Mouse (Mus musculus): ENCODE data around the gene Gm49342.
"Not testable (repeated sequence)": the region's sequence is repeated elsewhere in the genome, so short reads cannot be mapped to it uniquely, and the experiment has no call there.

Gm49342 gene

DNA sequence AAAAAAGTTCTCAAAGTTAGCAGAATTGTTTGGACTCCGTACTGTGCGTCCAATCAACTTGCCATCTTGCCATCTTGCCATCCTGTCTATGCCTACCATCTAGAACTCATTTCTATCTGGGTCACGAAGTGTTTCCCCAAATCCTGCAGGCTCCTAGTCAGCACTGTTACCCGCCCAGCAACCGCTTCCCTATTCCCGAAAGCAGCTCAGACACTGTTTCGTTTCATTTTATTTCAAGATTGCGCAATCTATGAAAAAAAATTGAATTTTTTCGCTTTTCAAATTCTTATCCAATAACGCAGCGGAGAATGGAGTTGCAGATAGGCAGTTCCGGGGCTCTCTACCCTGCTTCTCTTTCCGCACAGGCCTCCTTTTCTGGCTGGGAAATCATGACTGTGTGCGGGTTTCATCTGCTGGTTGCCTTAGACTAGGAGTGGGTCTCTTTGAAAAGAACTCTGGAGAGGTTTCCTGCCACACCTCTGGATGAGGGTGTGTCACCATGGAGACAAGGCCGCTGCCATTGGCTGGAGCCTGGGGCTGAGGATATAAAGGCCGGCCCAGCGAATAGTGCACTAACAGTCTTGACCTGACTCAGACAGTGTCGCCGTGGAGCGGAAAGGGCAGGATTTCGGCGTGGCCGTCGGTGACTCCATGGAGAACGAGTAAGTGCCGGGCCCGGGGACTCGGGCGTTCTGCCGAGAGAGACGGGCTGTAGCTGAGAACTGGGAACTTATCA lies at the start of gene Gm49342:
TSS of gene Gm49342 (plus strand) at position 586 of the 736 bp plus-strand sequence.
- peak; percentile 87 for DNase-seq

DNA sequence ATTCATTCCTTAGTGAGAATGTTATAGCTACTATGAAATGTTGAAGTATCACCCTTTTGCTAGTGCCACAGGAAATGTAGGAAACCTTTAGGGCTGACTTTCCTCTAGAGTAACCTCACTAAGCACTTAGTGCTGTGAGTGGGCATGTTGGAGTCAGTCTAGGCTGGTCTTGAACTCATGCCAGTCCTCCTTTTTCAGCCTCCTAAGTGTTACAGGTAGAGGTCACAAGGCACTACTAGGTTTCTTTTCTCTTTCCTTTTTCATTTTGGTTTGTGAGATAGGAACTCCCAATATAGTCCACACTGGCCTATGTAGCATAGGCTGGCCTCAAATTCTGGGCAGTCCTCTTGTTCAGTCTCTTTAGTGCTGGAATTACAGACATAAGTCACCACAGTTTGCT lies 48.9 kb upstream of the Gm49342 start:
- DNase-seq, result no peak

DNA sequence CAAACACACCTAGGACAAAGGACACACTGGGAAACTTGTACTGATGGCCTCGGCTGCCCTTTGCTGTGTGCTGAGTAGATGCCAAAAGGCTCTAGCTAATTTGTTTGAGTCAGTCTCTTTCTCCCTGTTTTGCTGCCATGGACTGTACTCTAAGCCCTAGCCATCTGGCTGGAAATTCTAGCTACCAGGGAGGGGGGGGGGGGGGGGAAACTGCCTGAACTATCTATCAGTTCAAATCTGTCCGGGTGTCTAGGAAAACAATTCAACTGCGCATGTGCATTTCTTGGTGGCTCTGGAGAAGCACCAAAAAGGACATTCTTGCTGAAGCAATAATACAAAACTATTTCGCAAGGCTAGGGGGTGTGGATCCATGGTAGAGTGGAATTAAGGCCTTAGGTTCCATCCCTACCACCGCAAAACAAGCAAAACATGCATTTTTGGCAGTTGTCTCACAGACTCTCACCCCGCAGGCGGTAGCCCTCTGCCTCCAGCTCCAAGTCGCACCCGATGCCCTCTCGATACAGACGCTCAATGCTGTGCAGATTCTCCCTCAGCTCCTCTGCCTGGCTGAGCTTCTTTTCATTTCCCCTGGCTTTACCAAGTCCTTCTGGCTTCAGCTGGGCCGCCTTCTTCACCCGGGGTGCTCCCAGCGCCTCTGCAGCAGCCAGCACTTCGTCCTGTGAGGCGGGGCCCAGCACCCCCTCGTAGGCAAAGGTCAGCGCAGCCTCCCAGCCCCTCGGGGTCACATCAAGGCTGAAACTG lies 48.2 kb upstream of the Gm49342 start:
- DNase-seq, result no peak

DNA sequence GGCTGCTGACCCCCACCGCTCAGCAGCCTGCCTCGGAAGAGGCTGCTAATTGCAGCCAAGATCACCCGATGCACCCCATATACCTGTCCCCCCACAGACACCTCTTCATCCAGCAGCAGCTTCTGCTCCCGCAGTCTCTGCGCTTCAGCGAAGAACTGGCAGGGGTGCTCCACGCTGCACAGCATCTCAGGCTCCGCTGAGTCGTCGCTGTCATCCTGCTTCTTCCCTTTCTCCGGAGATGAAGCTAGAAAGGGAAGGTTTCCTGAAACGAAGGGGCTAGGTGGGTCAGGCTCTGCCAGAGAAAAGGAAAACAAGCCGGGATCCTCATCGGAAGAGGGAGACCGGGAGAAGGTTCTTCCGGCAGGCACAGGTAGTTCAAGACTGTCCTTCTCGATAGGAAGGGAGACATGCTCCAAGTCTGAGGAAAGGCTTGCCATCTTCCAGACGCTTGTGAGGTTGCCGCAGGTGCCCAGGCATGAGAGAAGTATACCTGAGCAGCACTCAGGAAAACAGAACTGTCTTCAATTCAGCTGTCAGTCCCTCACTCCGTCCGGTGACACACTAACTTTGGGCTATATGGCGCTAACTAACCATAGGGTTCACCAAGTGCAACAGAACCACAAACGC lies 47.5 kb upstream of the Gm49342 start:
- DNase-seq, result no peak

DNA sequence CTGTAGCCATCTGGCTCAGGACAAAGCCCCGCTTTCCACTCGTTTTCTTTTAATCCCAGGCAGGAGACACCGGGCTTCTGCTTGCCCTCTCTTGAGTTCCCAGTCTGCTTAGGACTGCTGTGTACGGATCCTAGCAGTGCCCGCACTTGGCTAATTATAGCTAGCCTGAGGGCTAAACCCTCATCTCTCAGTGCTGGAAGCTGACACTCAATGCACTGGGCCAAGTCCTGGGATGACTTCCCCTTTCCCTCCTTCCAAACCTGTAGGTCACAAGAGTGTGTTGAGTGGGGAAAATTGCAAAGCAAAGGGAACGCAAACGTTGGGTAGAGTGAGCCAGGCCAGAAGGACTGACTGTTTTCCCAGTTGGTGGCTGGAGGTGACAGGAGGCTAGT lies 46.9 kb upstream of the Gm49342 start, which contains the start of gene Klhl33:
TSS of gene Klhl33 (minus strand) at position 134 of the 392 bp plus-strand sequence.
- no peak for DNase-seq

DNA sequence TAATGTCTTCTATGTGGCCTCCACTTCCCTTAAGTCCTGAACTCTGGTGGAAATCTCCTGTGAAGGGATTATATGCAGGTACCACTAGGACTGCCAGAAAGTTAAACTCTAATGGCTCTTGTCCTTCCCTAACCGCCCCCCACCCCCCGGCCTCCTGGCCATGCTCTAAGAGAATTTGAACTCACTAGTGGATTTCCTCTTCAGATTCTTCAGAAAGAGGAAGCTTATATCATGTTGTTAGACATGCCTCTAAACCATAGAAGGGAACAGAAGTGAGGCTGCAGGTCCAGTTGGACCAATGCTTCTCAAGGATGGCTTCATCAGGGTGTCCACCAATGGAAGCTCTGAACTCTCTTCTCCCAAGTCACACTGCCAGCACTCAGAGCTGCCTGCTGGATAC lies 46.3 kb upstream of the Gm49342 start:
- not testable (repeated sequence) for DNase-seq

DNA sequence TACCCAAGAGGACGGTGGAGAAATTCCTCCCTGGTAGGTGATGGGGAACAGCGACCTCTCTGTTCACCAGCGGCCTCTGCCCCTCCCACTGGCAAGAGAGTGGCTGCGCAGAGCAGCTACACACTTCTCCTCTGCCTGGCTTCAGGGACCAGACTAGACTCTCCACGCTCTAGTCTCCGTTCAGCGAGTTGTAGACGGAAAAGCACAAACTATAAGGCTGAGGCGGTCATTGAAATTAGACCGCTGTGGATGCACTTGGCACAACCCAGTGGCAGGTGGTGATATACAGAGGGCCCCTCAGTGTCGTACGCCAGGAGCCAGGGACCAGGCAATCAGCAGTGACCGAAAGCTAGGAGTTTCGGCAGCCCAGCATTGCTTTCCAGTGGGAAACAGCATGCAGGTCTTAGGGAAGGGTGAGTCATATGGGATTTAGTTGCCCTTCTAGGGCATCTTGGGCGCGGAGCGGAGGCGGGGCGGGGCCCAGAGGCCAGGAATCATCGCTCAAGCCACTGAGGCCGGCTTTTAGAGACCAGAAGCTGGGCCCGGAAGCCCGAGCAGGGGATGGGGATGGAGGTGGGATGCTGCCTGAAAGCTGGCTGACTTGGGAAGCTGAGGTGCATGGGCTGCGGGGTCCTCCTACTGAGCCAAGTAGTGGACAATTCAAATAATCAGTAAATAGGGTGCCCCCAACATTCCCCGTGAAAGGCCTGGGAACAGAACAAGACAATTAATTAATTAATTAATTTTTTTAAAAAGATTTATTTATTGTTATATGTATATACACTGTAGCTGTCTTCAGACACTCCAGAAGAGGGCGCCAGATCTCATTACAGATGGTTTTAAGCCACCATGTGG lies 40.1 kb upstream of the Gm49342 start:
- DNase-seq, result no peak

DNA sequence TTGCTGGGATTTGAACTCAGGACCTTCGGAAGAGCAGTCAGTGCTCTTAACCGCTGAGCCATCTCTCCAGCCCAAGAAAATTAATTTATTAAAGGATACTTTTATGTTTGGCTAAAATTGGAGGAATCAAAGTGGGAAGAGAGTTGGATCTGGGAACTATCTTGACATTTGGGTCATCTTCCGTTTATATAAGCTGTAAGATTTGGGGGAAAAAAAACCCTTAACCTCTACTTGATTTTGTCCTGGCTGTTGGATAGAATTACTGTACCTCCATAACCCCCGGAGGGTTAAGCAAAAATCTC lies 39.5 kb upstream of the Gm49342 start:
- DNase-seq, result no peak

DNA sequence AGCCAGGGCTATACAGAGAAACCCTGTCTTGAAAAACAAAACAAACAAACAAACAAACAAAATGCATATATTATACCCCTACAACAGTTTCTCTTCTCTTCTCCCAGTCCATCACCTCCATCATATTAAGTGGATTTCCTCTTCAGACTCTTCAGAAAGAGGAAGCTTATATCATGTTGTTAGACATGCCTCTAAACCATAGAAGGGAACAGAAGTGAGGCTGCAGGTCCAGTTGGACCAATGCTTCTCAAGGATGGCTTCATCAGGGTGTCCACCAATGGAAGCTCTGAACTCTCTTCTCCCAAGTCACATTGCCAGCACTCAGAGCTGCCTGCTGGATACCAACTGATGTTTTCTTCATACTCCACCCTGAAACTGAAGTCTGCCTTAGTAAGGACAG lies 39.0 kb upstream of the Gm49342 start:
- not testable (repeated sequence) for DNase-seq

DNA sequence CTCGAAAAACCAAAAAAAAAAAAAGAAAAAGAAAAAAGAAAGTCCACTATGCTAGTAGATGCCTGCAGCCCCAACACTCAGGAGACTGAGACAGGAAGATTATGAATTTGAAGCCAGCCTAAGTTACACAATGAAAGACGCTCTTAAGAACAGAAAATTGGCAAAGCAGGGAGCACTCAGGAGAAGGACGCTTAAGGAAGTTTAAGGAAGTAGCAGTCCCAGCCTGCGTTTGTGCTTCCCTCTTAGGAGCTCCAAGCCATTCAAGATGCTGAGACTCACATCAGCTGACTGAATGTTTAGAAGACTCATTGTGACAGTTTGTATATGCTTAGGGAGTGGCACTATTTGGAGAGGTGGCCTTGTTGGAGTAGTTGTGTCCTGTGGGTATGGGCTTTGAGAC lies 36.2 kb upstream of the Gm49342 start:
- no peak for DNase-seq

DNA sequence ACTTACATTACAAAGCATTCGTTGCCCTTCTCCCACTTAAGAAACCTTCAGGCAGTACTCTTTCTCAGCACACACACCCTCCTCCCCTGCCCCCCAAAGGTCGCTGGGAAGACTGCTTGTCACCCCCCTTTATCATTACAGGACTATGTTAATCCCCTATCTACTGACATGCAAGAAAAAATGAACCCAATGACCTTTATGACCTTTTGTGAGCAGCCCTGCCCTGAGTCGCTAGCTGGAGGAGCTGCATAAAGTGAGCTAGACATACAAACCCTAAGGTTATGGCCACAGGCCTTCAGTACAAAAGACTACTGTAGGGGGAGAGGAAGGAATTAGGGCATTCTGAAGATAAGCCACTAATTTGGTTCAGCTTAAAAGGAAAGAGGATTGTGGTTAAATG lies 33.0 kb upstream of the Gm49342 start:
- DNase-seq, result no peak

DNA sequence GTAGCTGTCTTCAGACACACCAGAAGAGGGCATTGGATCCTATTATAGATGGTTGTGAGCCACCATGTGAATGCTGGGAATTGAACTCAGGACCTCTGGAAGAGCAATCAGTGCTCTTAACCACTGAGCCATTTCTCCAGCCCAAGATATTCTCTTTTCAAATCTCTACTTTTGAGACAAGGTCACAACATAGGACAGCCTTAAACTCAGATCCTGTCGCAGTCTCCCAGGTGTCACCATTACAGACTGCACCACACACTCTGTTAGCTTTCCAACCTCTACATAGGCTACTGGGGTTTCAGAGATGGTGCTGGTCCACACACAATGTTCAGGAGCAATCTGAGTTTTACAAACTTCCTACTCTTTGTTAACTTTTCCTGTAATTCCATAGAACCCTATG lies 20.9 kb upstream of the Gm49342 start:
- not testable (repeated sequence) for DNase-seq

DNA sequence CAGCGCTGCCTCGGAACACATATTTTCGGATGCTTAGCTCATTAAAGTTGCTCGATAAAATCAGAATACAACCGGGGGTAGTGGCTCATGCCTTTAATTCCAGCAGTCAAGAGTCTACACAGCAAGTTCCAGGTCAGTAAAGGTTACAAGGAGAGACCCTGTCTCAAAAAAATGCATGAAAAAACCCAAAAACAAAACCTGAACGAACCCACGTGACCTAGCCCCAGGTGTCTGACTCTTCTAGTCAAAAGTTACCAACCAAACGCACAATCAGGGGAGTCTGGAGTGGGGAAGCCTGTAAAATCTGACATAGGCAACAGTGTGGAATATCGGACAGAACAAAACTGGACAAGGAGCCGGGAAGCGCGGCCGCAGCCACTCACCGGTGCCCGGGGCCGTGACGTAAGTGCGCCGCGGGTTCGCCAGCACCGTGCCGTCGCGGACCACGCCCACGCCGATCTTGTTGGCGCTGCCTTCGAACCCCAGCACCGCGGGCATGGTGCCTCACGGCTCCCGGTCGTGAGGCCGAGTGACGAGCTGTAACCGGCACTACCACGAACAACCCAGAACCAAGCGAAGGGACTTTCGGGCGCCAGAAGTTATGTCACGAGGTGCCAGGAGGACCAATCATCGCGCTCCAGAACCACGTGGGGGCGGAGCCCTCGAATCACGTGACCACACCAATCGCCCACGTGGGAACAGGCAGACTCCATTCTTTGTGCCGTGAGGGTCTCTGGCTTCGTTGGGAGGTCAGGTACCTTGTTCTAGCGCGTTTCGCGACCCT lies 19.8 kb upstream of the Gm49342 start, which contains the start of the genes Osgep and Apex1:
TSS of gene Osgep (minus strand) at position 613 of the 784 bp plus-strand sequence.
TSS of gene Apex1 (plus strand) at position 688 of the 784 bp plus-strand sequence.
- peak; percentile 96 for DNase-seq

DNA sequence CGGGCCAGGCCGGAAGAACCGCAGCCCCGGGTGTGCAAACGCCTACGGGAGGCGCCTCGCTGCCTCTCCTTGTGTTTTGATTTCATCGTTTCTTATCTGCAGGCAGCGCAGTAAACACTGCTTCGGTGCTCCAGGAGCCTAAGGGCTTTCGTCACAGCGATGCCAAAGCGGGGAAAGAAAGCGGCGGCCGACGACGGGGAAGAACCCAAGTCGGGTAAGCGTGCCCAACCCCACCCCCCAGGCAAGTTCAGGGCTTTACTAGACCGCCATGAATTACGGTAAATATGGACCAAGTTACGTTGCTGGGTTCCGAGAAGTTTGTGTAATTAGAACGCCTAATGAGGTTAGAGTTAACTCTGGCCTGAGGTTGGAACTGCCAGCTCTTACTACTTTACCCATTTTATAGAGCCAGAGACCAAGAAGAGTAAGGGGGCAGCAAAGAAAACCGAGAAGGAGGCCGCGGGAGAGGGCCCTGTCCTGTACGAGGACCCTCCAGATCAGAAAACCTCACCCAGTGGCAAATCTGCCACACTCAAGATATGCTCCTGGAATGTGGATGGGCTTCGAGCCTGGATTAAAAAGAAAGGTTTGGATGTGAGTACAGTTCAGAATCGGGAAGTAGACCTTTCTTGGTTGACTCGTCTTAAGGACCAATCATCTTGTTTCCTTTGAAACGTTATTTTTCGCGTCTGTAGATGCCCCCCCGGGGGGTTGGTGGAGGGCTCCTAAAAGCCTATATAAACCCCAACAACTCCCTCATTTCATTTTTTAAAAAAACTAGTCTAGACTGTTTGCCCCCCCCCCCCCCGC lies 19.0 kb upstream of the Gm49342 start:
- DNase-seq, result no peak

DNA sequence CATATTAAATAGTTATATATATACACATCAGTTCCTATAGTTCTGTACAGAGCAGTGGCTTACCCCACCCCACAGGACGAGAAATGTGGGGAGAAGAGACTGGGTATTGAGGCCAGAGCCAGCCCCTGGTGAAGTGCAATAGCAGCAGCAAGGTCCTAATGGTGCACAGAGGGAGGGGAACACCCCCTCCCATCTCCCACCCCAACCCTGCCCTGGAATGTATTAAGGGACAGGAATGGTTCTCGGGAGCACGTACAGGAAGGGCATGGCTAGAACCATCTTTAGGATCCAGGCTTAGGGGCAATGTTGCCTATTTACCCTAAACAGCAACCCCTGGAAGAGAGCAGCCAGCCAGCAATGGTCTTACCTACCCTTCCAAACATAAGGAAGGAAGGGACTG lies 17.0 kb upstream of the Gm49342 start:
- DNase-seq, result no peak

DNA sequence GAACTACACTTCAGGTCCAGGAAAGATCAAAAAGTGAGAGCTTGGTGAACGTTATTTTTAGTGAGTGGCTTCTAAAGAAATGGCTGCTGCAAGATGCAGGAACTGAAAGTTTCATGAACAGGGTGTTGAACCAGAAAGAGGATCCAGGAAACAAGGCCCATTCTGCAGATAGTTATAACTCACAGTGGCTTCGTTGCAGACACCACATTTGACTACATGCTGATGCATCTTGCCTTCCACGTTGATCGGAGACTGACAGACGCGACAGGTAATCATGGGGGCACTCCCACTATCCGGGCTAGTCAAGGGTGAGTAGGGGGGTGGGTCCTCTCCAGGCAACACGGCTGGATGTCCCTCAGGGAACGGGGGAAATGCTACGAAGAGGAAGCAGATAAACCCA lies 14.4 kb upstream of the Gm49342 start:
- no peak for DNase-seq

DNA sequence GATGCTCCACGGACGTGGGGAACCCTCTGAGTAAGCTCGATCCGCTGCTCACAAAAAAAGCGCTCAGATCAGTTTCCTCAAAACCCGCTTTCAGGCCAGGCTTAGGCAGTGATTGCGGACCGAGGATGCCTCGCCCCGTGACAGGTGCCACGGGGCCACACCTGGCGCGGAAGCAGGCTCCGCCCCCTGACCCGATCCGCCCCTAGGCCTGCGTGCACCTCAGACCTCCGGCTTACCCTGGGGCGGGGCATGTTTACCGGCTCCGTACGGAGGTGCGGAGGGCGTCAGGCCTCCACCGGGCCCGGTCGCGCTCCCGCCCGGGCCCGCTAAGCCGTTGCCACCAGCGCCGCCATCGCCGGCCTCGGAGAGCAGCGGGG lies 14.0 kb upstream of the Gm49342 start:
- no peak for DNase-seq

DNA sequence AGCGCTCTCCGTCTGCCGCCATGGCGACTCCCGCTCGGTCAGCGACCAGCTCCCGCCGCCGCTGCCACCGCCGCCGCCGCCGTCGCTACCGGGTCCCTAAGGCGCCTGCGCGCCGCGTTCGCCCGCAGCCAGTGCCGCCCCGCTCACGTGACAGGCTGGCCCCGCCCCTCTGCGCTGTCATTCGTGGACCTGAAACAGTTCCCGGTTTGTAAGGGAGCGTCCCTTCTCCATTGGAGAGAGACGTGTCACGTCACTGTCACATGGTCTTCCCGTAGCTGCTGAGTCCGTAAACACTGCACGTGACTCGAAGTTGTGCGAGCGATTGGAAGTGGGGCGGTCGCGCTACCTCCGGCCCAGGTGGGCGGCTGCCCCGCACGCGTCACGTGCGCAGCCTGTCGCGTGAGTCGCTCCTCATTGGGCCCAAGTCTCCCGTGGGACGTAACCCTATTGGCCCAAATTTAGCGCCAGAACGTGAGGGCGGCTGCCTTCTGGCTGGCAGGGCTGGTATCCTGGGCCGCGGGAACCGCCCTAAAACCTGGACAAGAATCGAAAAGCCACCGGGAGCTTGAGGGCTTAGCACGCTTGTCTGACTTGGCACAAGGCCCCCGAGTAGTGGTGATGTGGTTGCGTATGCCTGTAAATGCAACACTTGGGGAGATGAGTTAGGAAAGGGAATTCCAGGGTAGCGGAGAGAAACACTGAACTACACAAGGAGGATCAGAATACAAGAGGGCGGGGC lies 13.4 kb upstream of the Gm49342 start, which contains the start of the genes Pip4p1 and Pnp:
TSS of gene Pip4p1 (minus strand) at position 103 of the 739 bp plus-strand sequence.
TSS of gene Pnp (plus strand) at position 329 of the 739 bp plus-strand sequence.
- peak; percentile 99 for DNase-seq

DNA sequence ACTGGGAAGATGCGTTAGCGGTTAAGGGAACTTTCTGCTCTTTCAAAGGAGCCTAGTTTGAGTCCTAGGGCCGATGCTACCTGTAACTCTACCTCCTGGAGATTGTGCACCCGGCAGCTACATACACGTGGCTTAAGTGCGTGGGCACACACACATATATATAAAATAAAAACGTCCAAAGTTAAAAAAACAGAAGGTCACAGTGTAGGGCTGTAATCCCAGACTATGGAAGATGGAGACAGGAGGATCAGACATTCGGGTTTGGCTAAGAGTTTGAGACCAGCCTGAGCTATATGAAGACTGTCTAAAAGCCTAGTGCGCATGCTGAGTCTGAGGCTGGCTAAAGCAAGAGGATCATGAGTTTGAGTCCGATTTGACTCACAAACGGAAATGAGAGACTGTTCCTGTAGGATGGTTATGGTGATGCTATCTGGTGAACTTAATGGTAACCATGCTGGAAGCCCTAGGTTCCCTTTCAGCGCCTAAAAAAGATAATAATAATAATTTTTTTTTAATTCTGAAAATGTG lies 12.8 kb upstream of the Gm49342 start:
- no peak for DNase-seq

DNA sequence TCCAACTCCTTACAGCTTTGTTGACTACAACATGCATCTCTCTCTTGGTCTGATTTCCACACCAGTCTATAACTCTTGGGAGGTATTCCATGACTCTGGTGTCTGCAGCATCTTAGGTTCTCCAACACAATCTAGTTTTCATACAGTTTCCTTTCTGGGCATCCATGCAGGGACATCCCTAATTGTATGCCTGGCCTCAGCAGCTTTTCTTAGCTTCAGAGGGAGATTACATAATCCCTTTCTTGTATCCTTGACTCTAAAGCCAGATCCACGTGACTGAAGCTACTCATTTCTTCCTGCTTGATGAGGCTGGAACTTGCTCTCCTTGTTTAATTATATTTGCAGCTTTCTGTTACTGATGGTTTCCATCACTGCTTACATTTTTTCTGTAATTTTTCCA lies 7.7 kb upstream of the Gm49342 start:
- DNase-seq, result no peak

All from thymus, postnatal 25 days (tissue).